Mouse (Mus musculus) embryonic fibroblast, embryonic 13.5 days (primary cell): ENCODE data around the gene 2310061N02Rik.

Source experiments
- CTCF ChIP-seq: IDR thresholded peaks from 2 replicates; pipeline ENCODE4 v1.5.1; 2011; ENCODE audit warnings: mild to moderate bottlenecking, control low read depth, low read length, moderate library complexity, borderline replicate concordance; ENCODE audit not compliant: insufficient read depth
- POLR2A ChIP-seq: IDR thresholded peaks from 2 replicates; pipeline ENCODE4 v1.6.1; 2011; ENCODE audit warnings: low read depth, mild to moderate bottlenecking, control low read depth, low read length, moderate library complexity

GRCm38 (mm10) chr16:88681282-88681681, 26.5 kb downstream of the 2310061N02Rik start:
- TF ChIP-seq POLR2A: no peak
- TF ChIP-seq CTCF: no peak
